Mouse (Mus musculus) testis, adult 2 months (tissue): ENCODE data around the gene Id3.

ENCODE experiments used
- CTCF ChIP-seq: fragments of 200-500 bp; IDR thresholded peaks from 2 replicates; pipeline ENCODE4 v1.5.1; 2012; ENCODE audit warnings: low read depth, mild to moderate bottlenecking, inconsistent platforms, low read length, moderate library complexity; ENCODE audit not compliant: control insufficient read depth, insufficient read depth, insufficient replicate concordance
- POLR2A ChIP-seq: fragments of 200-500 bp; IDR thresholded peaks from 2 replicates; pipeline ENCODE4 v1.6.1; 2012; ENCODE audit warnings: low read depth, mild to moderate bottlenecking, inconsistent platforms, low read length, moderate library complexity; ENCODE audit not compliant: control insufficient read depth

DNA sequence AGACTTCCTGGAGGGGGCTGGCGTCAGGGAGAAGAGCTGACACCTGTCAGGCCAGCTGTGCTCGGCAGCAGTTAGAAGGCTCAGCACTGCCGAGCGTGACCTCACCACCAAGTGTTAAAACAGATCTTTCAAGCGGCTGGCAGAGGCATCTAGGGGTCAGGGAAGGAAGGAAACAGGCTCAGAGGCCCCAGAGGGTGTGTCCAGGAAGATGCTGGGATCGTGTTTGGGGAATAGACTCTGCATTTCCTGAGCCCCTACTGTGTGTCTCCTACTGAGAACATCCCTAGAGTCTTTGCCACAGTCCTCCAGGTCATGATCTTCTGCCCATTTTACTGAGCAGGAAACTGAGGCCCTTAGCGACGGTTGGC lies 33.9 kb downstream of the Id3 start:
- TF ChIP-seq CTCF (no peak), POLR2A (no peak)
